7 mouse cellular contexts compared by ENCODE assay signal in genomic region chr12:54795153-54795998, GRCm38 (mm10). TPM values are rescaled to one million over a fixed set of nuclear protein-coding genes. Genes with fewer than 3 reads are reported as not detected.
DNase-seq lines count a peak whose midpoint lies in the region; ATAC-seq lines count a peak whose summit lies in the region.

Snx6 (minus strand) TSS chr12:54795703.

- peak within 1 kb of the TSS; percentile 97 for H3K27ac ChIP-seq in embryonic facial prominence, embryonic 10.5 days (replicated peaks)
- H3K27ac ChIP-seq in limb, embryonic 10.5 days = peak within 1 kb of the TSS; percentile 98
- peak within 1 kb of the TSS; percentile 77 for H3K27ac ChIP-seq in midbrain, embryonic 13.5 days

- under 1% methylated on average over 76 of the region's 76 CpGs for WGBS in embryonic facial prominence, embryonic 10.5 days
- under 1% methylated on average over 74 of the region's 76 CpGs for WGBS in limb, embryonic 10.5 days
- under 1% methylated on average over 73 of the region's 76 CpGs for whole genome bisulfite sequencing in midbrain, embryonic 13.5 days

- peak; percentile 93 for ATAC-seq in granulocyte monocyte progenitor cell, adult 5-6 weeks (replicated peaks; ENCODE audit: poor library complexity, severe bottlenecking)
- ATAC-seq in midbrain, embryonic 13.5 days = peak; percentile 94

- no peaks in the 10 kb centered on the region for H3K9me3 ChIP-seq in embryonic facial prominence, embryonic 10.5 days
- no peaks in the 10 kb centered on the region for H3K9me3 ChIP-seq in limb, embryonic 10.5 days (replicated peaks)
- no peaks in the 10 kb centered on the region for H3K9me3 ChIP-seq in midbrain, embryonic 13.5 days

- H3K4me2 ChIP-seq in midbrain, embryonic 13.5 days (replicated peaks) = peak within 1 kb of the TSS; percentile 65

- DNase-seq in adrenal gland, postnatal 10 days = peak; percentile 92
- peak; percentile 94 for DNase-seq in embryonic facial prominence, embryonic 10.5 days (ENCODE audit: low spot score)
- DNase-seq in kidney, adult 11 months = peak; percentile 72
- DNase-seq in limb, embryonic 10.5 days (ENCODE audit: low spot score) = peak; percentile 93
- peak; percentile 73 to 75 for DNase-seq in spleen, adult 18-20 months

- peaks cover 31% of the 10 kb centered on the region for H3K4me1 ChIP-seq in embryonic facial prominence, embryonic 10.5 days
- peaks cover 29% of the 10 kb centered on the region for H3K4me1 ChIP-seq in limb, embryonic 10.5 days
- H3K4me1 ChIP-seq in midbrain, embryonic 13.5 days (replicated peaks) = peaks cover 28% of the 10 kb centered on the region

- H3K9ac ChIP-seq in midbrain, embryonic 13.5 days (replicated peaks) = peak within 1 kb of the TSS; percentile 98

- H3K36me3 ChIP-seq in embryonic facial prominence, embryonic 10.5 days (replicated peaks) = peaks cover 24% of the 10 kb centered on the region
- H3K36me3 ChIP-seq in limb, embryonic 10.5 days = peaks cover 20% of the 10 kb centered on the region
- peaks cover 3% of the 10 kb centered on the region; the same call in 1 of the 2 replicates for H3K36me3 ChIP-seq in midbrain, embryonic 13.5 days

- peak within 1 kb of the TSS; percentile 86 for H3K4me3 ChIP-seq in embryonic facial prominence, embryonic 10.5 days
- peak within 1 kb of the TSS; percentile 97 for H3K4me3 ChIP-seq in limb, embryonic 10.5 days
- peak within 1 kb of the TSS; percentile 97 for H3K4me3 ChIP-seq in midbrain, embryonic 13.5 days (replicated peaks)

- no peaks in the 10 kb centered on the region for H3K27me3 ChIP-seq in embryonic facial prominence, embryonic 10.5 days (replicated peaks; ENCODE audit: low read depth, poor library complexity, severe bottlenecking)
- H3K27me3 ChIP-seq in limb, embryonic 10.5 days (ENCODE audit: low read depth, poor library complexity, severe bottlenecking) = no peaks in the 10 kb centered on the region
- H3K27me3 ChIP-seq in midbrain, embryonic 13.5 days = no peaks in the 10 kb centered on the region

RNA-seq across cellular contexts. Expression of gene Snx6, which starts in this region (rescaled TPM):
- total RNA-seq in adrenal gland, postnatal 10 days (2021) = 10 to 100 TPM; 57.5 to 70.3 TPM
- 194 and 195 TPM in 2 replicates for polyA plus RNA-seq in embryonic facial prominence, embryonic 10.5 days (2016; fragmentation: Nextera tagmentation; extraction: Ambion mirVana)
- 47.8 and 71.6 TPM in 2 replicates for total RNA-seq in granulocyte monocyte progenitor cell, adult 5-6 weeks (2014; fragmentation: Nextera tagmentation)
- total RNA-seq in granulocyte monocyte progenitor cell, adult 5-6 weeks (2017) = 77.0 and 77.2 TPM in 2 replicates
- 165 and 180 TPM in 2 replicates for polyA plus RNA-seq in limb, embryonic 10.5 days (2016; fragmentation: Nextera tagmentation; extraction: Ambion mirVana)
- polyA plus RNA-seq in midbrain, embryonic 13.5 days (2015; fragmentation: Nextera tagmentation; extraction: Ambion mirVana) = 183 and 192 TPM in 2 replicates

Comparison
In these comparisons a context has a peak if more than half of its experiments do, and no peak if none do; other contexts are left out.
1. Peak in every context shown above with its lines: DNase-seq, ATAC-seq, H3K4me3 ChIP-seq and H3K27ac ChIP-seq.